Mouse (Mus musculus): ENCODE results near the gene Tspyl3.

DNA sequence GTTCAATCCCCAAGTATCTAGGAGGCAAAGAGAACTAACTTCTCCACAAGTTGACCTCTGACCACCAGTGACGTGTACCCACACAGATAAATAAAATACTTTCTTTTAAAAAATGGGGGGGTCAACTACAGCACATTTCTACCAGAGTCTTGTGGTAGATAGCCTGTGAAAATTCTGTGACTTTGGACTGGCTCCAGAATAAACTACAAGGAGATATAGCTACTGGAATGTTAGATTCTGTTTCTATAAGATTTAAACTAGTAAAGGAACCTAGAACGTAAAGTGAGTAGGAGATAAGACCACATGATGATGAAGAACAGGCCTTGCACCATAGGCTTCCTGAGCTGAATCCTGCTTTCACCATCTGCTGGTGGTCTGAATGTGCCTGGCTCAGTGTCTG, 37.4 kb downstream of the Tspyl3 start:
- TF ChIP-seq CTCF (IDR thresholded peaks at IDR 0.05 in 2 of 3, conservative IDR thresholded peaks at IDR 0.05 in 1 of 3; ENCODE audit: control insufficient read depth in 1 of 3, insufficient read depth in 1 of 3, low read depth in 2 of 3, low read length in 3 of 3, poor library complexity in 1 of 3, severe bottlenecking in 1 of 3): no peak
- 0 out of 2 replicates have a peak, but pooled peaks have one; percentile 15 for TF ChIP-seq MAFK (IDR thresholded peaks at IDR 0.05; ENCODE audit: borderline replicate concordance, low read depth, low read length)
- 0 out of 2 replicates have a peak, but pooled peaks have one; percentile 22 for TF ChIP-seq MYC (IDR thresholded peaks at IDR 0.05; ENCODE audit: low read depth, low read length)
- TF ChIP-seq TBP (IDR thresholded peaks at IDR 0.05; ENCODE audit: low read depth, low read length): no peak
- no peak for TF ChIP-seq ELF1 (IDR thresholded peaks at IDR 0.05; ENCODE audit: low read depth, low read length)
- 0 out of 2 replicates have a peak, but pooled peaks have one; percentile 10 for TF ChIP-seq KAT2A (conservative IDR thresholded peaks at IDR 0.05; ENCODE audit: low read depth, low read length)
- no peak for TF ChIP-seq NRF1 (IDR thresholded peaks at IDR 0.05; ENCODE audit: insufficient read depth, low read depth, low read length, poor library complexity, severe bottlenecking)
- TF ChIP-seq EP300 (IDR thresholded peaks at IDR 0.05; ENCODE audit: low read depth in 1 of 2, low read length in 2 of 2): peak; percentile 72 to 76
